Mouse (Mus musculus) lung, adult 2 months (tissue): ENCODE measurements around the gene Rictor.

Experiments
- CTCF ChIP-seq: fragments of 200-500 bp; IDR thresholded peaks from 2 replicates; pipeline ENCODE4 v1.5.1; 2011; ENCODE audit warnings: mild to moderate bottlenecking, low read length, control low read depth; ENCODE audit not compliant: insufficient read depth
- POLR2A ChIP-seq: fragments of 200-500 bp; IDR thresholded peaks from 2 replicates; pipeline ENCODE4 v1.6.1; 2011; ENCODE audit warnings: low read depth, mild to moderate bottlenecking, control low read depth, low read length, borderline replicate concordance; ENCODE audit errors: extremely low read depth

GRCm38 (mm10) chr15:6715237-6715636 lies 7.1 kb downstream of the Rictor start:
- TF ChIP-seq POLR2A (no peak), CTCF (no peak)
